Mouse (Mus musculus): ENCODE data around the gene Sox5.
A peak's percentile ranks its signal among the peaks of the same experiment; 100 is the strongest.

The Sox5 gene

DNA sequence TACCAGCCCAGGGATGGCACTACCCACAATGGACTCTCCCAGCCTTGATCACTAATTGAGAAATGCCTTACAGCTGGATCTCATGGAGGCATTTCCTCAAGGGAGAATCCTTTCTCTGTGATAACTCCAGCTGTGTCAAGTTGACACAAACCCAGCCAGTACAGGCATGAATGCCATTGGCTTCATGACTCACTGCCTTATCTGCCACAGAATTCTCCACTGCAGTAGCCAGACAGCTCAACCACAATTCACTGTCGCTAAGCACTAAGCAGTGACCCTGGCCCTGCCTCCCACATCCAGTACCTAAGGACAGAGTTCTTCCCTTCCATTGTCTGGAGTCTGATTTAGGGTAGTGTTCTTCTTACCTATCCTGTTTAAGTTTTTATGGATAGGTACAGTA lies 65.4 kb downstream of the Sox5 start:
- DNase-seq (ENCODE audit: low spot score) = no peak

- no peak for DNase-seq (ENCODE audit: low spot score)
These were observed 69.9 kb downstream of the Sox5 start for GRCm38 (mm10) chr6:144711841-144712240.

DNA sequence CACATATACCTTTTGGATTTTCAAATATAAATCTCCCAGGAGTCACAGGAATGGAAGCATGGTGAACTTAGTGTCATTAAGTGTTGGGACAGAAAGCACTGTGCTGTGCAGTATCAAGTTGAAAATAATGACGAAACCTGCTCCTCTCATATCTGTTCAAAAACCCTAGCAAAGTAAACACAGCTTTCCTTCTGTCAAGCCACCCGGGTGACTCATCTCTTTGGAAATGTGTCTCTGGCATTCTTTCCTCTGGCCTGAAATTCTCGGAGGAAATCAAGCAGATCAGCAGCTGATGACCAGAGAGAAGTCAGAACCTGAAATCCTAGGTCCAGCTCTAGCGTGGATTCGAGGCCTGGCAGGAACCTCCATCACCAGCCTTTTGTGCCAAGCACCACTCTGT lies 71.0 kb downstream of the Sox5 start:
- no peak for DNase-seq (ENCODE audit: low spot score)

- DNase-seq (ENCODE audit: low spot score) = no peak
These were observed 72.1 kb downstream of the Sox5 start for GRCm38 (mm10) chr6:144709614-144710180.

DNA sequence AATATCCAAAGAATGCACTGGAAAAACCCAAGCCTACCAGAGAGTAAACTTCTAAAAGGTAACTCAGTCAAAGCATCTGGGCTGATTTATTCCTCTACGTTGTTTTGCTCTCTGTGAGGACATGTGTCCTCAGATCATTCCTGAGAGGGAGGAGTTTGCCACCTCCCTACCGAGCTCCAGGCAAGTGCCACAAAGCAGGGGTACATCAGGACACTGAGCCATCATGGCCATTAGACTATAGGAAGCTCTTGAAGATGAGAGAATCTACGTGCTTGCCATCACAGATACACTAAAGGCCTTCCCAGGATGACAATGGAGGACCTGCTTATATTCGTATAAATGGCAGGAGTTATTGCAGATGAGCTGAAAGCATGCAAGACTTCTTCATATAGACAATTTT lies 73.4 kb downstream of the Sox5 start:
- no peak for DNase-seq (ENCODE audit: low spot score)

DNA sequence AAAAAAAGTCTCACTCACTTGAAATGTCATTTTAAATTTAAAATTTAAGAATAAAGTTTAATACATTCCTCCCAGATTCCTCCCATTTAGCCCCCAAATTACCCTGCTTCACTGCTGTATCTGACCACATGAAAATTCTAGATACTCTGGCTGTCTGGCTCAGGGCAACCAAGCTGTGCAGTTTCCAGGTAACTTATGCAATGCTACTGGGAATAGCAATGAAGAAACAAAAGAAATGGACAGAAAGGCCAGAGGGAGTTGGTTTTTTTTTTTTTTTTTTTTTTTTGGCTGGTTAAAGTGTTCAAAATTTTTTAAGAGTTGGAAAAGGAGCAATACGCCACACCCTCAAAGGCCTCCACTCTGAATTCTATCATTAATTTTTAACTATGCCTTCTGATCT lies 73.8 kb downstream of the Sox5 start:
- no peak for DNase-seq (ENCODE audit: low spot score)

- peak; percentile 6 for DNase-seq (ENCODE audit: low spot score)
These were observed 76.8 kb downstream of the Sox5 start for GRCm38 (mm10) chr6:144704962-144705361.

- DNase-seq (ENCODE audit: low spot score) = no peak
These were observed 86.1 kb downstream of the Sox5 start for GRCm38 (mm10) chr6:144695660-144696059.

DNA sequence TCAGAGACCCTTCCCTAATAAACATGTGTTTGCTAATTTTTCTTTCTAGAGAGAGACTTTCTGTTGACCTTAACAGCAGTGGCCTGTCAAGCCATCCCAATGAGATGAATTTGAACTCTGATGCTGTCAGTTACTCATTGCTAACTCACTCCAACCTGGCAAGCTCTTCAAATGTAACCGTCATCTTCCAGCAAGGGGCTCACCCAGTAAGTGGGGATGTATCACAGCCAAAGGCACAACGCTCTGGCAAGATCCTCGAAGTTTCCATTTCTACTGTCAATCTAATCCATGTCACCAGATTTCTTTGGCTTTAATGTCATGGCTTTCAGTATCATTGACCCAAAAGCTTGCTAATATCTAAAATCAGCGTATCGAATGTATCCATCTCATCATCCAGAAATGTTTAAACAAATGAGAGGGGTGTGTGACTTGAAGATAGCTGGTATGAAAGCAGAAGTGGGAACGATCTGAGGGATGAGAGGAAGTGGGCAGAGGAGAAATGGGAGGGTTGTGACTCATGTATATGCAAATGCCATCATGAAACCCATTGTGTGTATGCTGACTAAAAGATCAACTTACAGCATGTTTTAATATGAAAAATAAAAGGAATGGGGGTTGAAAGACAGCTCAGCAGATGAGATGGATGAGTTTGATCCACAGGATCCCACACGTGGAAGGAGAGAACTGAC lies 88.4 kb downstream of the Sox5 start:
- DNase-seq (ENCODE audit: low spot score) = no peak

DNA sequence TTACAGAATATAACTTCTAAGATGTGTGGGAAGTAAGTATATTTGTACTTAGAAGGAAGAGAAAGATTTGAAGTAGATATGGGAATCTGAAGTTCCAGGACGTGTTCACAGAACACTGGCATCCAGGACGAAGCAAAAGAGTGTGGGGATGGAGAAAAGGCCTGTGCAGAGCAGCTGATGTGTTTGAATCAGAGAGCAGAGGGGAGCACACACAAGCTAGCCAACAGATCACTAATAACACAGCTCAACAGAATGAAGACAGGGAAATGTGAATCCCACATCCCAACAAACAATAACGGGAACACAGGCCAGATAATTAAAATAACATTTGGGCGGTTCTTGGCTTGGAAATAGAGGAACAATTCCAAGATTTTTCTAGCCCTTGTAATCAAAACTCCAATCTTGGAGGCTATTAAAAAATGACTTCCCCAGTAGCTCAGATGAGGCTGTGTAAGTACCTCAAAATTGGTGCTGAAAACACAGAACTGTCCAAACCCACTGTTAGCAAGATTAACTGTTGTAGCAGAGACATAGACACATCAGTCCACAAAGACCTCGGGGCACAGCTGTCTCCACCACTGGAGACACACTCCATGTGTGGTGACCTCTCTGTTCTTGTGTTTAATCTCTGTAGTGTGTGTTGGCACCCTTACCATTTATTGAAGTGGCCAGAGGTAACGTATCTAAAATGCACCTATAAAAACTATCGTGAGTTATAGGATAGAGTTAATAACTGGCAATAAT lies 90.3 kb downstream of the Sox5 start:
- no peak for DNase-seq (ENCODE audit: low spot score)

GRCm38 (mm10) chr6:144689076-144689475 lies 92.7 kb downstream of the Sox5 start:
- no peak for DNase-seq (ENCODE audit: low spot score)

DNA sequence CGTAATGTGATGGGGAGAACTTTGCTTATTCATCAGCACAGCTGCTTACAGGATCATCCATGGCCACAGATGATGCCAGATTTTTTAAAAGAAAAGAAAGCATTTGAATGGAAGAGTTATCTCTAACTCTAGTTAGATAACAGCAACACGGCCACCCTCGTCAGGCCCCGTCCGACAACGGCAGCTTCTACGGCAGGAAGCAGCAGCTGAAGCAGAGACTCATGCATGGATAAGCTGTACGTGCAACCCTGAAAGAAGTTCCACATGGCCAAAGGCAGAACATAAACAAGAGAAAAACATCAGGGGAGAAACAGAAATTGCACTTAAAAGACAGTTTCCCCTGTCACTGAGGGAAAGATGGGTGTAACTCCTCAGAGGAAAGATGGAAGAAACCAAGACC lies 94.1 kb downstream of the Sox5 start:
- DNase-seq (ENCODE audit: low spot score) = no peak

GRCm38 (mm10) chr6:144681045-144681789 lies 100.6 kb downstream of the Sox5 start:
- no peak for DNase-seq (ENCODE audit: low spot score)

DNA sequence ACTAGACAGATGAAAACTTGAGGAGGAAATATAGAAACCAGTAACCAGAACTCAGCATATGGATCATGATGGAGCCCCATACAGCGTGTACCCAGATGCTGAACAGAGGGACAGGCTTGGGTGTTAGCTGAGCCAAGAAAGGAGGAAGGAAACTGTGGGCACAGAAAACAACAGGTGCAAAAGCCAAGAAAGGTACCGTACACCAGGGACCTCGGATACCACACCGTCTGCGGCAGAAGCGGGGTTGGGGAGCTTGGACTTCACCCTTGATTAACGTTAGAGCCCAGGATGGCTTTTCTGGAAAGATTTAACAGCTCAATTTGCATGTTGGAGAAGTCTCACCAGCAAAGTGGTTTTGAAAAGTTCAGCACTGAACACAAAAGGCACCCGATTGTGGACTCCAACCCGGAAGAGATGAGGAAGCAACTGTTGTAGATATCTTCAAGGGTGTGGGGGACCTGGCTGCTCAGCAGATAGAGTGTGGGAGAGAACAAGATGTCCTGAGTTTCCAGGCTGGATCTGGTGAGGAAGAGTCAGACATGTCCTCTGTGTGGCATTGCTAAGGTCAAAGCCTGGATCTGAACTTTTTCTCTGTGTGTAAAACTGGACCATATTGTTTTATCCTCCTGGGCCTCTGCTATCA lies 104.2 kb downstream of the Sox5 start:
- no peak for DNase-seq (ENCODE audit: low spot score)

DNA sequence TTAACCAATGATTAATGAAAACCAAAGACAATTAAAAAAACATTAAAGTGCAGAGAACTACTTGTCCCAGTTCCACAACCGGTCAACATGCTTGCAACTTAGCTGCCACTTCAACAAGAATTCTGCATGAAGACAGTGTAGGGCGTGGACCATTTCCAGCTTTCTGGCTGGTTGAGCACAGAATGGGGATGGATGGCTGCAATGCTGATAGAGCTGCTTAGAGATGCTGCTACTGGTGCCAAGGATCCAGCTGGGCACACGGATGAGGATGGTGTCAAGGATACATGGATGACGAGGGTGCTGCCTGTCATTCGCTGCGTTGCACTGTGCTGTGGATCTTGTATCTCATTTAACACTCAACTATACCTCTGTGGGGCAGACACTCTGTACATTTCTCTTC lies 106.7 kb downstream of the Sox5 start:
- DNase-seq (ENCODE audit: low spot score) = no peak

GRCm38 (mm10) chr6:144673906-144674305 lies 107.9 kb downstream of the Sox5 start:
- no peak for DNase-seq (ENCODE audit: low spot score)

DNA sequence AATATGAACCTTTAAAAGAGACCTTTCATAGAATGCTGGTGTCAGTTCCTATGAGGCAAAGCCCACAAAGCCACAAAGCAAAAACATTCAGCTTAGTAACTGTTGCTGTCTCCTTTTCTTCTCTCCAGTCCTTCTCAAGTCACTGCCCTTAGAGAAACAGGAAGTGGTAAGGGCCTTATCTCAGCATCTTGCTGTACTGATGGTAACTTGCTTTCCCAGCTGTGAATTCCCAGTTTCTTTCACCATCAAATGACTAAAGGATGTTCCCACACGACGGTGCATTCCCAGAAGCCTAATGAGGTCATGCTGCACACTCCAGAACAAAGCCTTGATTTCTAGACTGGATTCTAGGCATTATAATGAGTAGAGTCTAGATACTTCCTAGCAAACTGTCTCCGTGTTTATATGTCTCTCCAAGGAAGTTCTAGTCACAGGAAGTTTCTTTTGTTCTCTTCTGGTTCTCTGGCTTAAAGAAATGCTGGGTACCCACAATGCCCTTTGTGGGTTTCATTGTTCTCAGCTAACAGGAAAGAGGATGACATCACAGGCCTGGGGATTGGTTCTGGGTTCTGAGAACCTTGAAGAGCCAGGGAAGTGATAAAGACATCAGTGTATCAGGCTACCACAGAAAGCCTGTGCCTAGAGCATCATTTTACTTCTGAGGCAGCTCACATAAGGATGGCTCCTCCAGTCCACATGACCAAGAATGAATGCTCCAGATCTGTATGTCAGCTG lies 111.2 kb downstream of the Sox5 start:
- DNase-seq (ENCODE audit: low spot score) = no peak

DNA sequence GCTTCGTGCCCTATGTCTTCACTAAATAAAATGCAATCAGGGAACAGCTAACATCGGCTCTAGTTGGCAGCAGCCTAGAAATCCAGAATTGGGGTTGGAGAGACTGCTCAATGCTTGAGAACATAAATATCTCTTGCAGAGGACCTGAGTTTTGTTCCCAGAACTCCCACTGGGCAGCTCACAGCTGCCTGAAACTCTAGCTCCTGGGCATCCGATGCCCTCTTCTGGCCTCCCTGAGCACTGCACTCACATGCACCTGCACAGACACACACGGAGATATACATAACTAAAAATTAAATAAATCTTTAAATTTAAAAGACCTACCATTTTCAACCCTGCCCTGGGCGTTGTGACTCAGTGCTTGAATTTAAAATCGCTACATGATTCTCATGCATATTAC lies 115.2 kb downstream of the Sox5 start:
- no peak for DNase-seq (ENCODE audit: low spot score)

- no peak for DNase-seq (ENCODE audit: low spot score)
These were observed 117.0 kb downstream of the Sox5 start for GRCm38 (mm10) chr6:144664765-144665164.

DNA sequence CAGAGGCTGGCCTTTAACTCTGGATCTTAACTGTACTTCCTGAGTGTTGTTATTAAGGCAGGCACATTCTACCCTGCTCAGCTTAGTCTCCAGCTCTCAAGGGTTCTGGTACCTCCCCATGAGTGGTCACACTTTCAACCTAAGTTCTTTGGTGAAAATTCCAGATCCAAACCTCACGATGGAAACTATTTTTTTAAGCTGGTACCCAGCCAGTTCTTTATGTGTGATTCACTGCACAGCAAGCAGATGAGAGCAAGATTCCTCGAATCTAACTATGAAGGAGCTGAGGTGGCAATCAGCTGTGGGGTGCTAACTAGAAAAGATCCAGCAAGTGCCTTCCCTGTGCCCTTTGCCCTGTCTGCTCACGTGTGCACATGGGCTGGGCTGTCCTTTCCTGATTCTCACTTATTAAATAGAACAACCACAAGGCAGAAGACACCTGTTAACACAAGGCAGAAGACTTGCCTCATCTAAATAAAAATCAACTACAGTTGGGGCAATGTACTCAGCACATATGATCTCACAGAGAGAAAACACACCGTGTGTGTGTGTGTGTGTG lies 118.2 kb downstream of the Sox5 start:
- no peak for DNase-seq (ENCODE audit: low spot score)

Data from c-Kit-positive CD71-positive TER-119-positive erythroid progenitor cells, embryonic 14.5 days (primary cell).